Mouse (Mus musculus) retina, postnatal 1 day (tissue): ENCODE results near the gene Actr2.
"Not testable (repeated sequence)": the region's sequence is repeated elsewhere in the genome, so short reads cannot be mapped to it uniquely, and the experiment has no call there.

Experiments used
- DNase-seq: peaks from one replicate; pipeline ENCODE4 v3.0.0-alpha.2; 2012

The Actr2 gene

GRCm38 (mm10) chr11:20045586-20045985 lies 67.1 kb downstream of the Actr2 start:
- no peak for DNase-seq

DNA sequence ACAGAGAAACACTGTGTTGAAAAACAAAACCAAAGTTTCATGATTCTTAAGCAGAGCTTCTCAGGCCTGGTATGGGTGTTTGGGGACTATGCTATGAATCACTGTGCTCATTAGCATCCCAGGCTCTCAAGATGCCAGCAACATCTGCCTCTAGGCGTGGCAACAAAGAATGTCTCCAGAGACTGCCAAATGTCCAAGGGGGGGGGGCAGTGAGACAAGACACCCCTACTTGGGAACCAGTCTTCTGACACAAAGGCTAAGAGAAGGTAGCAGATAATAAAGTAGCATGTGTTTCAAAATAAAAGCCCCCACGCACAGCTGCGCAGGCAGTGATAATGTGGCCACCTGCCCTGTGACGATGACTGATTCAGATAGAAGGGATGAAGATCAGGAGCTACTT lies 69.5 kb downstream of the Actr2 start:
- no peak for DNase-seq

DNA sequence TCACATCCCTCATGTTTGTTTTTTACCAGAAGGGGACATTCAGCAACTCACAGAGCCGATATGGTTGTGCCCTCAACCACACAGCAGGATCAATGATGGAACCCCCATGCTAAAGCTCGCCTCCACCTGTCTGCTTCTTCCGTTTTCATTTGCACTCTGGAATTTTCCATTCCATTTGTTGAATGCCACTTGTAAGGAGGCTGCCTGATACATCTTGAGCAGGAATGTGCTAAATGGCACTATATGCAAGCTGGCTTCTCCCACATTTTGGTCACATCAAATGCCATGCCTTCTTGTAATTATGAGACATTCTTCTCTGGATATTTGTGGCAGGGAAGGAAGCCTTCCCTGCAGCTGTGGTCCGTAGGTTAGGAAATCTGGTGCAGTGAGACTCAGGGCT lies 70.6 kb downstream of the Actr2 start:
- DNase-seq = no peak

DNA sequence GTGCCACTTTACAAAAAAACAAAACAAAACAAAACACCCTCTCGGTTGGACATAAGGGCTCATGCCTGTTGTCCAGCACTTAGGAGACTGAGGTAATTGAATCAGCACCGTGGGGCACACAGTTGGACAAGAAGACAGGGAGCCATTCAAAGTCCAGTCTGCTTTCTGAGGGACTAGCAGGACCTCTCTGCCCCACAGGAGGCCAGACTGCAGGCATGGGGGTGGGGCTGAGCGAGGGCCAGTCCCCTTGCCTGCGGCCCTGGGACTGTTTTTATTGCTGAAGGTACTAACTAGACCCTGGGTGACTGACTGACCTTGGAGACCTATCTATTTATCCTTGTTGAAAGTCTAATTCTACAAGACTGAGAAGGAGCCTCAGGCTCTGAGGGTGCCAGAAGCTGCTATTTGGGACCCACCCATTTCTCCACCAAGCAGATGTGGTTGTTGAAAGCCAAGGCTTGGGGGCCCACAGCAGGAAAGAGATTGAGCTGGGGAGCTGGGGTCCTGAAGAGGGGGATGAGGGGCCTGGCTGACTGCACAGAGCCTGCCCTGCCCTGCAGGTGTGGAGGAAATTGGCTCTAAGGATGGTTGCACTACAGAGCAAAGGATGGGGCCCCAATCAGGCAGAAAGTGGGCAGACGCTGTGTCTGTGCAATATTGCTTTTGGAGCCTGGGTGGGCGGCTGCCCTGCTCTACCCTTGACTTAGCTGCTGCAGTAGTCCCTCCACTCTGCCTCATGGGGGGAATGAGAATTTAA lies 71.4 kb downstream of the Actr2 start:
- no peak for DNase-seq

- peak; percentile 50 for DNase-seq
Observed at GRCm38 (mm10) chr11:20038723-20039122, 74.0 kb downstream of the Actr2 start.

- DNase-seq = no peak
Observed at GRCm38 (mm10) chr11:20037739-20038138, 75.0 kb downstream of the Actr2 start.

DNA sequence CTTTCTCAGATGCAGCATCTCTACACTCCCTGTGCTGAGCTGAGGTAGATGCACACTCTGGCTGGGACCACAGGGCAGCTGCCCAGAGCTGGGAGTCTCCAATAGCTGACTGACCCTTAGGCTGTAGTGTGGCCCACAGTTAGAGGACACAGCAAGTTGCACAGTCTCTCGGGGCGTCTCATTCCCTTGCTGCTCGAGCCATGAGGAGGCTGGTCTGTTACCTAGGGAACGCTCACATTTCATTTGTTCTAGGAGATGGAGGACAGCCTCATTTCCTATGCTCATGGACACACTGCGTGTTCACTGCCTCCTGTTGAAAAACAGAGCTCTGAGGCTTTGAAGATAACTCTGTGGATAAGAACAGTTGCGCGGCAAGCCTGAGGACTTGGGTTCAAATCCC lies 76.7 kb downstream of the Actr2 start:
- no peak for DNase-seq

GRCm38 (mm10) chr11:20035343-20035928 lies 77.3 kb downstream of the Actr2 start:
- peak; percentile 57 for DNase-seq

DNA sequence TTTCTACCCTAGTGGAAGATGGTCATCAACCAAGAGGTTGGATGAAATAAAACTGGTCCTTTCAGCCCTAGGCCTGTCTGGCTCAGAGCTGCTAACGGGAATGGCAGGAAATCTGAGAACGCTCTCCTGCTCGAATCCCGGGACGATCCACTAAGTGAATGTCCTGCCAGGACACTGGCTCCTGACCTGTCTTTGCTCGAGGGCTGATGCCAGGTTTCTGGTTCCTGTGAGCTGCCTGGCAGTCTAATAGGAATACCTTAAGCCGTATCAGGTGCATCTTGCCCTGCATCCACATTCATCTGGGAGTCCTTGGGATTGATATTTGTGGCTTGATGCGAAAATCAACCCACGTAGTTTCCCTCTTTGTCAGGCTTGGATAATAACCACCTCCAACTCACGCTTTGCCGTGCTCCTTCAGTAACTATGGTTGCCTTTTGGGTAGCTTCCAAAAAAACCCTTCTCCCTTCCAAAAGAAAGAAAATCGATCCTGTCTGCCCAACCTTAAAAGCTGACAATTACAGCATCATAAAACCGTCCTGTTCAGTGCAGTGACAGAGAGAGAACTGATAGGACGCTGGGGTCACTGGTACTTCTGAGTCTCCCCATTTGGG lies 78.3 kb downstream of the Actr2 start:
- no peak for DNase-seq

GRCm38 (mm10) chr11:20033541-20034160 lies 79.1 kb downstream of the Actr2 start:
- peak; percentile 63 for DNase-seq

GRCm38 (mm10) chr11:20031536-20031935 lies 81.2 kb downstream of the Actr2 start:
- DNase-seq = peak; percentile 52

- not testable (repeated sequence) for DNase-seq
Observed at GRCm38 (mm10) chr11:20030973-20031372, 81.7 kb downstream of the Actr2 start.

DNA sequence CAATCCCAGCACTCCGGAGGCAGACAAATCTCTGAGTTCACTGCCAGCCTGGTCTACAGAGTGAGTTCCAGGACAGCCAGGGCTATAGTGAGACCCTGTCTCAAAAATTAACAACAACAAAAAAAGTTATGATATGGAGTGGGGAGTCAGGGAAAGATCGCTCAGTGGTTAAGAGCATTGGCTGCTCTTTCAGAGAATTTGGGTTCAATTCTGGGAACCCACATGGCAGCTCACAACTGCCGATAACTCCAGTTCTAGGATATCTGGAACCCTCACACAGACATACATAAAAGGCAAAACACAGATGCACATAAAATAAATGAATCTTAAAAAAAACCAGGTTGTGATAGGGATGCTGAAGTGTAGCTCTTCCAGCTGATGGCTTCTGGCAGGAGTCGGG lies 83.7 kb downstream of the Actr2 start:
- no peak for DNase-seq

DNA sequence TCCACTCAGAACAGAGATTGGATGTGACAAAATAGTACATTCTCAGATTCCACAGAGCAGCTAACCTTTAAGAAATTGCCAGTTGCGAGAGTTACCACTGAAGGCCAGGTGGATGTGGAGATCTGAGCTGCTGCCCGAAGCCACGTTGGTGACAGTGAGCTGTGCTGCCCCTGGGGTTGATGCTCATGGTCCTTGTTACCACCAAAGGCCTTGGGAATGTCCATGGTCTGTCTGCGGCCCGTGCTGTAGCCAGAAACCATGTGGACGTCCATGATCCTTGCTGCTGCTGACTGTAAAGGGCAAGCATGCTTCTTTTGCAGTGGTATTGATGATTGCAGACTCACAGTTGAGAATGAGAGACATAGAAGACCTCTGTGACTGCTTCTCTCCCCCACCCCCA lies 84.3 kb downstream of the Actr2 start:
- no peak for DNase-seq

DNA sequence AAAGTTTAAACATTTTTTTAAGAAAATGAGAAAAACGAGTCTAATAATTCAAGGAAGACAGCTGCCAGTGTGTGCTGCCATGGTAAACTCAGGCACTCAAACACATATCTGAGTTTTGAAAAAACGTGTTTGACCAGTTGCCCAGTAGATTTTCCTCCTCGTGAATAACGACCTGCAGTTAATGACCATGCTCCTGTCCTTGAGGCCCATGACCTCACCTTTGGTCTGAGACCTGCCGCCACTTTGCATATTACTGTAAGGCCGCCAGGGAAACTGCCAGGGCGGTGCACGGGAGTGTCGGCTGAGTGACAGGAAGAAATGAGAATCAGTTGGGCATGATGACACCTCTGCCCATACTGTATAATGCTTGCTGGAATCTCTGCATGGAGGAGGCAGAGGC lies 85.0 kb downstream of the Actr2 start:
- no peak for DNase-seq

GRCm38 (mm10) chr11:20025899-20026298 lies 86.8 kb downstream of the Actr2 start:
- DNase-seq = no peak

DNA sequence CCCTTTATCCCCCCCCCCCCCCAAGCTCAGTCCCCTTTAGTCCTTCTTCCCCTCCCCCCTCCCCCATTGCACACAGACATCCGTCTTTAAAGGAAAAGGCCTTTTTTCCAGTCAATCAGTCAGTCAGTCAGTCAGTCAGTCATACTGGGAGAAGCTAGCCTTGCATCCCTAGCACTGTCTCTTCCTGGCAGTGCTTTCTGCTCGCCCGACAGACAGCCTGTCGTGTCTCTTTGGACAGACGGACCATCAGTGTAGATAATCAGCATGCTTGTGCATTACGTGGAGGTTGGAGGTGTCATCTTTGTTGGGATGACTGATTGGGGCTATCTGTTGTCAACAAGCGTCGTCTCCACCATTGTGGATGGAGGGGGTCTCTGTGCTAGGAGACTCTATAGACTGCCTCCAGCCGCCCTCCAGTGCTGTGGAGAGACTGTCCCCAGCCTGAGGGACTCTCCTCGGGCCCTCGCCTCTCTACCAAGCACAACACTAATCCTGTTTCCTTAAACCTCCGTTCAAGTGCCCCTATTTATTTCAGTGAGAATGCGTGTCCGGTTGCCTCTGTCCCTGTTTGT lies 89.7 kb downstream of the Actr2 start:
- no peak for DNase-seq

- no peak for DNase-seq
Observed at GRCm38 (mm10) chr11:20022462-20022861, 90.3 kb downstream of the Actr2 start.

GRCm38 (mm10) chr11:20020720-20021119 lies 92.0 kb downstream of the Actr2 start:
- DNase-seq = no peak

GRCm38 (mm10) chr11:20018905-20019304 lies 93.8 kb downstream of the Actr2 start:
- no peak for DNase-seq

DNA sequence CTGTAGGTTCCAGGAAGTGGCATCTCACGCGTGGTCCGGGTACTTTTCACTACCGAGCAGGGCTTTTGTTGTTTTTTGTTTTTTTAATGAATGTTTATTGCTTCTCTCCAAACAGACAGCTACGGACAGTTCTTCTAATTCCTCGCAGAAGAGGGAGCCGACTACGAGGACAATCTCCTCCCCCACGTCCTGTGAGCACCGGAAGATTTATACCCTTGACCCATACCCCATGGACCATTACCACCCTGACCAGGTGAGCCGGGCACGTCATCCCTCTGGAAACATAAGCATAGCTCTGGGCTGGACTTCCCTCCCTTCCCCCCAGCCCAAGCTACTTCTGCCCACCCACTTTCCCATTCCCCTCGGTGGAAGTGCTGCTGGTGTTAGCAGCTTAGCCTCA lies 94.8 kb downstream of the Actr2 start:
- DNase-seq = no peak

DNA sequence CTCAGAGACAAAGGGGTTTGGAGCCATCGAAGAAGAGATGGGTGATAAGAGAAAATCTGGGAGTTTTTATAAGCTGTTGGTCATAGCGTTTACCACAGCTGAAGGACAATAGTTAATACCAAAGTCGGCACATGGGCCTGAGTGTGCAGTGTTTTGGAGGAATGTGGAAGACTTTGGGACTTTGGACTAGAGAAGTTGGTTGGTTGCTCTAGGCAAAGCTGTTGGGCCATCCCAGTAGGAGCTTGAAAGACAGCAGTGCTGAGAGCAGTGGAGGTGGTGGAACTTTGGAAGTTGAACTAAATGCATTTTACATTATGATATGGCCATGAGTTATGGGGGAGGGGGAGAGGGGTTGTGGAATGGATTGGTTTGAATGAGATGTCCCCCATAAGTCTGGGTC lies 99.3 kb downstream of the Actr2 start:
- no peak for DNase-seq
